Mouse (Mus musculus) heart, postnatal 0 days (tissue): ENCODE results near the gene Gm21992. TPM values are rescaled to one million over a fixed set of nuclear protein-coding genes. Genes with fewer than 3 reads are reported as not detected.

Experiments used
- ATAC-seq: fragments of 200-750 bp; cut with Nextera tagmentation; 2 replicates; pipeline ENCODE4 v1.8.0; 2017; ENCODE audit warnings: low read depth, moderate number of reproducible peaks, moderate library complexity; ENCODE audit not compliant: insufficient read depth
- DNase-seq: peaks from one replicate; pipeline ENCODE4 v3.0.0-alpha.2; 2016; ENCODE audit warnings: low spot score
- H3K27ac ChIP-seq: fragments of 300-500 bp; sonication (generic); 2 replicates; pipeline ENCODE4 v1.5.1; 2014; ENCODE audit warnings: low read depth, mild to moderate bottlenecking
- H3K27me3 ChIP-seq: fragments of 300-500 bp; sonication (generic); 2 replicates; pipeline ENCODE4 v1.6.1; 2014; ENCODE audit warnings: low read length, mixed read lengths; ENCODE audit not compliant: control insufficient read depth, insufficient read depth
- H3K36me3 ChIP-seq: fragments of 300-500 bp; sonication (generic); replicated peaks from 2 replicates; pipeline ENCODE4 v1.6.1; 2014; ENCODE audit warnings: low read length, mixed read lengths; ENCODE audit not compliant: control insufficient read depth, insufficient read depth
- H3K4me1 ChIP-seq: fragments of 300-500 bp; sonication (generic); 2 replicates; pipeline ENCODE4 v1.6.1; 2014; ENCODE audit warnings: antibody characterized with exemption; ENCODE audit not compliant: control insufficient read depth, insufficient read depth
- H3K4me2 ChIP-seq: fragments of 300-500 bp; sonication (generic); 2 replicates; pipeline ENCODE4 v1.6.1; 2014; ENCODE audit warnings: low read depth, mild to moderate bottlenecking, low read length, moderate library complexity
- H3K4me3 ChIP-seq: fragments of 300-500 bp; sonication (generic); 2 replicates; pipeline ENCODE4 v1.5.1; 2014; ENCODE audit warnings: low read depth, low read length
- H3K9ac ChIP-seq: fragments of 300-500 bp; sonication (generic); replicated peaks from 2 replicates; pipeline ENCODE4 v1.6.1; 2014; ENCODE audit warnings: low read depth, low read length, mixed read lengths
- H3K9me3 ChIP-seq: fragments of 300-500 bp; sonication (generic); replicated peaks from 2 replicates; pipeline ENCODE4 v1.6.1; 2016; ENCODE audit warnings: low read length; ENCODE audit not compliant: control insufficient read depth
- CTCF ChIP-seq: IDR thresholded peaks from 2 replicates; pipeline ENCODE4 v1.5.1; 2016; ENCODE audit warnings: antibody characterized with exemption, control low read depth, low read depth
- EP300 ChIP-seq: IDR thresholded peaks from 2 replicates; pipeline ENCODE4 v1.6.1; 2016; ENCODE audit warnings: antibody characterized with exemption, low read depth
- WGBS: fragments of 180-500 bp; shearing (Covaris S2); extraction: QIAGEN DNeasy Blood & Tissue Kit; methylation state at CpG from one replicate; pipeline ENCODE4 v1.1.7; 2014; 5-methylcytosine and 5-hydroxymethylcytosine counted together
- polyA plus RNA-seq: library from polyadenylated mRNA; unstranded; fragments of >200 nt; fragmentation: Nextera tagmentation; extraction: Ambion mirVana; gene quantifications from 2 replicates; pipeline ENCODE4 v1.2.1, GENCODE M21; 2015
- total RNA-seq: library from RNA; depleted of rRNA; stranded (reverse); fragments of >200 nt; gene quantifications from 2 replicates; pipeline ENCODE4 v1.2.3, GENCODE M21; 2014; ENCODE audit warnings: low replicate concordance

Gm21992 gene
- total and polyA plus RNA-seq, 2 experiments from 2014 or later: 12.4 to 17.6 TPM

GRCm38 (mm10) chr19:4720671-4721244 is 90.7 kb downstream of the Gm21992 start:
- Histone ChIP-seq H3K9ac (no peak overlapping the region), H3K4me2 (no peak overlapping the region), H3K27ac (no peak overlapping the region), H3K9me3 (no peaks in the 10 kb centered on the region), H3K36me3 (no peaks in the 10 kb centered on the region), H3K27me3 (peaks cover 36% of the 10 kb centered on the region), H3K4me3 (no peak overlapping the region), H3K4me1 (no peaks in the 10 kb centered on the region)
- DNase-seq (no peak), ATAC-seq (no peak)
- 19% methylated on average over 11 of the region's 11 CpGs for WGBS
- TF ChIP-seq CTCF (no peak), EP300 (no peak)

DNA sequence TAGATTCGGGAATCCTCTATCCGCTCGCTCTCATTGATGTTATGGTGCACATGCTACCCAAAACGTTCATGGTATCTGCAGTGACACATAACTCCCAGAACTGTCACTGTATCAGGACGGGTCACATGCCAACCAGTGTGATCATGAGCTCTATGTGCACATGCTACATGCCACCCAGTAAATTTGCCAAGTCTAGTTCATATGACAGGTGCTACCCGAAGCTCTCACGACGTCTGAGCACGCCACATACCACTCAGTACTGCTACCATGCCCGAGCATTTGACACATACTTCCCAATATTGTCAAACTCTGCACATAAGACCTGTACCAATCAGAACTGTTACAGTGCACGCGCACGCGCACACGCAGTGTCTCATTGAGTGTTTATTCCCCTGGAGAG is 91.3 kb downstream of the Gm21992 start:
- 76% methylated on average over 15 of the region's 15 CpGs for WGBS
- H3K36me3 ChIP-seq: no peaks in the 10 kb centered on the region
- DNase-seq (no peak), ATAC-seq (no peak)
- H3K4me1 ChIP-seq: no peaks in the 10 kb centered on the region
- no peak overlapping the region for H3K27ac ChIP-seq
- no peak overlapping the region for H3K4me3 ChIP-seq
- H3K4me2 ChIP-seq: no peak overlapping the region
- no peak overlapping the region for H3K9ac ChIP-seq
- TF ChIP-seq CTCF (no peak), EP300 (no peak)
- H3K9me3 ChIP-seq: no peaks in the 10 kb centered on the region
- H3K27me3 ChIP-seq: peaks cover 41% of the 10 kb centered on the region

DNA sequence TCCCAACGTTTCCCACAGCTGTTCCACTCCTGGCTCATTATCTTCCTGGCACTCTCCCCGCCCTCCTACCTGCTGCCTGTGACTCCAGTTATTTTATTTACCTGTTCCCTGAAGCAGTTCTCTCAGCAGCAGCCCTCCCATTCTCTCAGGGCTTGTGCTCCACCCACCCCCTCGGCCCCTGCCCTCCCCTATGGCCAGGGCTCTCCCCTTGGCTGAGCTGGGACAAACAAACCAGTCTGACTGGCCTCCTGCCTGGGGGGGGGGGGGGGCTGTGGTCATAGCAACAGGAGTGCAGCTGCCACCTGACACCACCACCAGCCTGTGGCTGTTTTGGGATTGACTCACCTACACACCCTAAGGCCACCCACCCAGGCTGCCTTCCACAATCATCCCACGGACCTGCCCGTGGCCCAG is 92.1 kb downstream of the Gm21992 start:
- WGBS: 29% methylated on average over 5 of the region's 5 CpGs

DNA sequence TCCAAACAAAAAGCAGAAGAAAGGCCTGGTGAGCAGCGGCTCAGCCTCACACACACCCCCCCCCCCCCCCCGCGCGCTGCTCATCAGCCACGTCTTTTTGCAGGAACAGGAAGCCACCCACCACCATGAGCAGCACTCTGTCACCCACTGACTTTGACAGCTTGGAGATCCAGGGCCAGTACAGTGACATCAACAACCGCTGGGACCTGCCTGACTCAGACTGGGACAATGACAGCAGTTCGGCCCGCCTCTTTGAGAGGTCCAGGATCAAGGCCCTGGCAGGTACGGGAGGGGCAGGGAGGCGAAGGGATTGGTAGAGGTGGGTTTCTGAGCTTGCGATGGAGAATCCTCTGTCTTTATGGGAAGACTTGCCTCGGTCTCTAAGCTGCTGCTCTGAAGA is 92.7 kb downstream of the Gm21992 start:
- 23% methylated on average over 9 of the region's 12 CpGs for WGBS
- H3K9ac ChIP-seq: no peak overlapping the region
- no peak overlapping the region for H3K27ac ChIP-seq
- no peak for DNase-seq
- peaks cover 55% of the 10 kb centered on the region for H3K27me3 ChIP-seq
- ATAC-seq: no peak
- H3K4me2 ChIP-seq: no peak overlapping the region
- no peaks in the 10 kb centered on the region for H3K9me3 ChIP-seq
- TF ChIP-seq EP300: no peak
- TF ChIP-seq CTCF: no peak
- no peaks in the 10 kb centered on the region for H3K36me3 ChIP-seq
- no peaks in the 10 kb centered on the region for H3K4me1 ChIP-seq
- no peak overlapping the region for H3K4me3 ChIP-seq

More for the DNA sequence above, 92.1 kb downstream of the Gm21992 start:
- Histone ChIP-seq H3K27me3 (peaks cover 49% of the 10 kb centered on the region), H3K4me1 (no peaks in the 10 kb centered on the region), H3K27ac (no peak overlapping the region), H3K4me2 (no peak overlapping the region), H3K9me3 (no peaks in the 10 kb centered on the region), H3K36me3 (no peaks in the 10 kb centered on the region), H3K9ac (no peak overlapping the region), H3K4me3 (no peak overlapping the region)
- TF ChIP-seq CTCF: no peak
- TF ChIP-seq EP300: no peak
- DNase-seq: no peak
- ATAC-seq: no peak

- H3K27ac ChIP-seq: no peak overlapping the region
- TF ChIP-seq EP300: no peak
- no peak for TF ChIP-seq CTCF
- no peaks in the 10 kb centered on the region for H3K36me3 ChIP-seq
- 95% methylated on average over 2 of the region's 2 CpGs for WGBS
- DNase-seq: no peak
- H3K27me3 ChIP-seq: peaks cover 70% of the 10 kb centered on the region
- no peak for ATAC-seq
- H3K4me1 ChIP-seq: 0 out of 2 replicates have a peak, but pooled peaks cover under 1% of the 10 kb centered on the region
- H3K4me2 ChIP-seq: no peak overlapping the region
- H3K9me3 ChIP-seq: no peaks in the 10 kb centered on the region
- H3K9ac ChIP-seq: no peak overlapping the region
- H3K4me3 ChIP-seq: no peak overlapping the region
These were observed 94.1 kb downstream of the Gm21992 start for GRCm38 (mm10) chr19:4717281-4717680.

GRCm38 (mm10) chr19:4716756-4717155 is 94.7 kb downstream of the Gm21992 start:
- no peak for TF ChIP-seq EP300
- no peak for TF ChIP-seq CTCF
- H3K4me3 ChIP-seq: no peak overlapping the region
- 90% methylated on average over 14 of the region's 14 CpGs for WGBS
- ATAC-seq (no peak), DNase-seq (no peak)
- no peaks in the 10 kb centered on the region for H3K9me3 ChIP-seq
- H3K4me1 ChIP-seq: peaks cover 6% of the 10 kb centered on the region; the same call in 1 of the 2 replicates
- no peaks in the 10 kb centered on the region for H3K36me3 ChIP-seq
- H3K4me2 ChIP-seq: no peak overlapping the region
- H3K27me3 ChIP-seq: peaks cover 74% of the 10 kb centered on the region
- H3K9ac ChIP-seq: no peak overlapping the region
- no peak overlapping the region for H3K27ac ChIP-seq
